Mouse (Mus musculus) lung, postnatal 4 days (tissue): ENCODE results near the gene Galnt12.

ENCODE experiments used
- DNase-seq, 2 experiments: peaks; one replicate each; pipeline ENCODE4 v3.0.0; 2021

Galnt12 gene

DNA sequence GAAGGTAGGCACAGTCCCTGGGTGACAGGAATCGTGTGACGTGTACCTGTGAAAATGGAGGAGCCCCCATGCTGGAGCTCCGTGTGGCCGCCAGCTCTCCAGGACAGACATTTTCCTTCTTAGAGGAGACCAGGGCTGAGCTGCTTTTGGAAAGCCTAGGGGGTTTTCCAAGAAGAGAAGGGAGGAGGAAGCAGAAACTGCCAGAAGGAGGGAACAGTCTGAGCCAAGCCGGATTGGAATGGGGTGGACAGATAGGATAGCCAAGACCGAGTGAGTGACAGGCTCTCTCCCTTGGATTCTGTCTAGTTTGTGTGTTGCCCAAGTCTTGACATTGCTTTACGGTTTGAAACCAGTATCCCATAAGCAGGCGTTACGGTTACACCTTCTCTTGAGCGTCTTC, 11.9 kb downstream of the Galnt12 start:
- no peak for DNase-seq

DNA sequence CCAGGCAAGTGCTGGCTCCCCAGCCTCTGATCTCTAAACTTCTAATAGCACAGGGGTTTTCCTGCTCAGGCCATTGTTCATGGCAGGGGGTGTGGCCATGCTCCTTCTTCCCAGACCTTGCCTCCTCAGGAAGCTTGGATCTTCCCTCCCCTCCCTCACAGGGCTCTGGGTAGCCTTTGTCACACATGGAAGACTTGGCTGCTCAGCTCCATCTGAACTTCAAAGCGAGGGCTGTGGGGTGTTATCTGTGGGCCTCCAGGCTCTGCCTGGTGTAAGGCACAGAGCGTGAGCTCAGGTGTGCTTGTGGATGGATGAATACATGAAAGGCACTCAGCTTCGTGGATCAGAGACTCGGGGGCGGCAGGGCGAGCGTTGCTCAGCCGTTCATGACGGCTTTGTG, 20.2 kb downstream of the Galnt12 start:
- no peak for DNase-seq

DNA sequence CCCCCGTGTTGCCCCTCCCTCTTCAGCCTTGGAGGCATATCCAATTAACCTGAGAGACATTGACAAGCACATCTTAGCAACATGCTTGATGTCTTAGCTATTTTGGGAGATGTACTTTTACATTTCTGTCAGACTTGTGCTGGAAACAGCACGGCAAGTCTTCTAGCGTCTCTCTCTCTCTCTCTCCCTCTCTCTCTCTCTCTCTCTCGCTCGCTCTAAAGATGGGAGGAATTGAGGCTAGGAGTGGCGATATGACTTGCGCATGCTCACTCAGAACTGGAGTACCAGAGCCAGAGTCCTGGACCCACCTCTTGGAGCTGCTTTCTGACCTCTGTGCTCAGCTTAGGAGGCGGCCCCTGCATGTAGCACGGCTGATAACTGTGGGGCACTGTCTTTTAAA, 20.9 kb downstream of the Galnt12 start:
- DNase-seq = no peak

DNA sequence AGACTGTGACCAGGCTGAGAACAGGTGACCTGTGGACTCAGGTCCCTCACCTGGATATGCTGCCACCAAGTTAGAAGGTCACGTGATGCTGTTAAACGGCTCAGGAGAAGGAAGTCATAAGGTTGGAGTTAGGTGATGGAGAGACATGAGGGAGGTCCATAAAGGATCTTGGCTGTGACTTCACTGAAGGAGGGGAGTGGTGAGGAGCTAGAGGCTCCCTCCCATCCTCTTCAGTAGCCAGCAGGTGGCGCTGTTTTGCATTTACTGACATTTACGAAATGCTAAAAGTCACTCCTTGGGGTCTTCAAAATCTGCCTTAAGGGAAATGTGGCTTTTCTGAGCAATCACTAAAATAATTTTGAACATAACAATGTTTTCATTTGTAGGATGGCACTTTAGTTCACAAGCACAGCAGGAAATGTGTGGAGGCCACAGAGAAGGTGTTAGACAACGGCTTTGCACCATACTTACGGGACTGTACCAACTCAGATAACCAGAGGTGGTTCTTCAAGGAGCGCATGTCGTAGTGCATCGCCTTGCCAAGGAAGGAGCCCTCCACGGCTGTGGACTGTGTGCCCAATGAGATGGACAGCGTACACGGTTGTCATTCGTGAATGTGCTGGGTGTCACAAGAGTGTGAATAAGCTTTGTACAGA, 30.5 kb downstream of the Galnt12 start:
- DNase-seq = peak in 1 of 2 experiments; percentile 62

DNA sequence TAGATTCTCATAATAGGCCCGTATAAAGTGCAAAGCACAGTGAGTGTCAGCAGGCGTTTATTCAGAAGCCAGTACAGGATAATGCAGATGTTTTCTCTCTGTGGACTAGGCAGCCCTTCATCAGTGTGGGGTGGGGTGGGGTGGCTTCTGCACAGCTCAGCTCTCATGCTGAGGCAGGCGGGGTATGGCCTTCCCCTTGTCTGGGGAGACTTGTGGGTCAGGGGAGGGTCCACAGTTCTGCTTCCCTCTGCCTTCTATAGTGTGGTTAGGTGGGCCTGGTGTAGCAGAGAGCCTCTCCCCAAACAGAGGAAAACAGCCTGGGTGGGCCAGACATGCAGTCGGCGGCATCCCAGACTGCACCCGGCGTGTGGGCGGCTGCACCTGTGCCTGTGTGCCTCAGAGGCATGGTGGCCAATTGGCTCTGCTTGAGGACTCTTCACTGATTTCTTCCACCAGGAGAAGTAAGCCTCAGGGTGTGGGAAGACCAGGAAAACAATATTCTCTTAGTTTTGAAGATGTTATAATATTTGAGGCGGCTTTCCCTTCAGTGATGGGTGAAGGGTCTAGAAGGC, 32.5 kb downstream of the Galnt12 start:
- no peak for DNase-seq

DNA sequence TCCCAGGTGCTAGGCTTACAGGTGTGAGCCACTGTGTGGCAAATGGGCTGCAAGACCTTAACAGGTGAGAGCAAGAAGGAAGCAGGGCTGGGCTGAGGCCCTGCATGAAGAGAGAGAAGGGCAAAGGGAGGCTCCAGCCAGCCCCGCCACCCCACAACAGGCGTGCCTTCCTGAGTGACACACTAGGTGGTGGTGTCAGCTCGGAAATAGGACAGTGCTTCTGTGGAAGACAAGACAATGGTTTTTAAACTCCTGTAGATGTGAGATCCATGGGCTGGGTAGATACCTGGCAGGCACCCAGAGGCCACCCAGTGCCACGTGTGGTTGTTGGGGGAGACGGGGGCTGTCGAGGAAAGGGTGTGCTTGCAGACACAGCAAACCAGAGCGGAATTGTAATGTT, 36.8 kb downstream of the Galnt12 start:
- DNase-seq = peak; percentile 45 to 57

DNA sequence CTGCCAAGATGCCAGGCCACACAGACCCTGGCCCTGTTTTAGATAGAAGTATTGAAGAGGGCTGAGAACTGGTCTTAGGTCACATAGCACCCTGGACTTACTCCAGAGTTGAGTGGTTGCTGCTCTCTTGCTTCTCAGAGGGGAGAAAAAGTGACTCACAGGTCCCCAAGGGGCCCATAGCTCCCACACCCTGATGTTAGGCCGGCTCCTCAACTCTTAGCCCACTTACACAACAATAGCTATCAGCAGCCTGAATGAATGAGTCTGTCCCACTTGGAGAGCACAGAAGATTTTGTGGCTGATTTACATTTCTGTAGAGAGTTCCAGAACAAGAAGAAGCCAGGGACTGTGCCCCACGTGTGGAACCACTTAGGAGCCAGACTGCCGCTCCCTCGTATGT, 37.9 kb downstream of the Galnt12 start:
- no peak for DNase-seq

DNA sequence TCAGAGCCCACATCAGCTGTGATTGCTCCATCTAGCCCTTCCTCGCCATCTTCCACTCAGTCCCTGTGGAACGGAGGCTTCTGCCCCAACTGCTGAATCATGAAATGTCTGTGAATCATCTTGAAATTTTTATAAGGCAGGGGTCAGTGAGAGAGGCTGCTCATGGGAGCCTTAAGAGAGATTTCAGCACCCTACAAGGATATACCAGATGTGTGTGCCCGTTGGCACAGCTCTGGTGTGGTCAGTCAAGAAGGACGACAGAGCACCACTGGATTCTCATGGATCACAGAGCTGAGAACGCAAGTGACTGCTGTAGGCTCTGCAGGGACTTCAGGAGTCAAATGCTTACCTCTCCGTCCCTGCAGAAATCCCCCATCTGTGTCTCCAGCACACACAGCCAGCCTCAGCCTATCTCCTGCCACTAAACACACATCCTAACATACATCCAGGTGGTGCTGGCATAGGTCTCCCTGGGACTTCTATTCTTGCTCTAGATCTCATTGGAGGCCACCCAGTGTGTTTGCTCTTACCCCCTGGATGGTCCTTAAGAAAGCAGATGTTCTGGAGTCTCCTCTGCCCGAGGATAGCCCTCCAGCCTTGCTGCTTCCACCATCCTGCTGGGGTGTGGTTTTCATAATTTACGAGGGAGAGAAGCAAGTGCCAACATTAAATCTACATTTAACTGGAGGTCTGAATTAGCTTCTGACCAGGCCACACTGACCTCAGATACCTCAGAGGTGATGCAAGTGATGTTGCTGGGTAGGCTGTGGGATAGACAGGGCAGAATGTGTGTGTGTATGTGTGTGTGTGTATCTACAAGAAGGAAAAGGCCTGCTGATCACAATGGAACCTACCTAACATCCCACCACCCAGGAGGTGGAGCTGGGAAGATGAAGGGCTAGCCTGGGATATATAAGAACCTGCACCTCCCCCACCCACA, 38.7 kb downstream of the Galnt12 start:
- DNase-seq = no peak

DNA sequence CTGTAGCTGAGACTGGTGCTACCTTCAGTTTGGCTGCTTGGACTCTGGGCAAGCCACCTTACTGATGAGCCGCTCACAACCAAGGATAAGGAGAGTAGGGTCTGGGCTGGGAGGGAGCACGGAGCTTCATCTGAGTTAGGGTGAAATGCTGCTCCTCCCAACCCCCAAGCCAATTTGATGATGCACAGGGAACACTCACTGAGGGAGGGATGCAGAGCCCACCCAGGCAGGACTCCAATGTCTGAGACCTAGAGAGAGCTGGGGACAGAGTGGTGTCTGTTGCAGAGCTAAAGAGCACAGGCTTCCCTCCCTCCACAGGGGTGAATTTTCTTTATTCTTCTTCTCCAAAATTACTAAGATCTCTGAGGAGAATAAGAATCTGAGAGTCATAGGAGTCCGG, 40.2 kb downstream of the Galnt12 start:
- DNase-seq = no peak

DNA sequence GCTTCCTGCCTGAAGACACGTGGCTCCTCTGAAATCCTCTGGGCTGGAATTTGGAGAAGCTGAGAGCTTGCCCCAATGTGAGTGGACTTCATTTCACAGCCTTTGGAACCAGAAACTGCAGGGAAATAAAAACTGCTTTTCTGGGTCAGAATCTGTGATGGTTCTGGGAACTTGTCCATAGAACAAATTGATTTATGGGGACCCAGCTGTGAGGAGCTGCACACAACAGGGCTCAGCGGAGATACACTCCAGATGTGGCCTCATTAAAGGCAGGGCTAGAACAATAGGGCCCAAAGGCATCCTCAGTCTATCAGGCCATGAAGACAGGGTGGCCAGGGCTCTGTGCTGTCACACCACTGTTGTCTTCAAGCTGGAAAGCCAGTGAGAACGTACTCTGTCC, 40.7 kb downstream of the Galnt12 start:
- no peak for DNase-seq

DNA sequence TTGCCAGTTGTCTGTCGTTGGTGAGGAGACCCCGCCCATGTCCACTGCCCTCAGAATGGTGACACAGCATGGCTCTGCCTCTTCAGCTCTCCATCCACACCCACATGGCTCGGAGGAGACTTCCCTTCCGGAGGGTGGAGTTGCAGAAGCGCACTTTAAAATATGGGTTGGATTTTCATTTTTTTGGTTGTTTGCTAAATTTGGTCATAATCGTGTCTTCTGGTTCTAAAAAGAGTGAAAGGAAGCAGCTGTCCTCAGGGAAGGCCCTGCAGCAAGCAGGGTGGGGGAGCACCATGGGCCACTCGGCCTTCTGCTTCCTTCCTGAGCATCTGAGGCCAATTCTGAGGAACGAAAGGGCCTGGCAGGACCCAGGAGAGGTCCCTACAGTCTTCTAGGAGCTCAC, 45.0 kb downstream of the Galnt12 start:
- DNase-seq = peak in 1 of 2 experiments; percentile 65

DNA sequence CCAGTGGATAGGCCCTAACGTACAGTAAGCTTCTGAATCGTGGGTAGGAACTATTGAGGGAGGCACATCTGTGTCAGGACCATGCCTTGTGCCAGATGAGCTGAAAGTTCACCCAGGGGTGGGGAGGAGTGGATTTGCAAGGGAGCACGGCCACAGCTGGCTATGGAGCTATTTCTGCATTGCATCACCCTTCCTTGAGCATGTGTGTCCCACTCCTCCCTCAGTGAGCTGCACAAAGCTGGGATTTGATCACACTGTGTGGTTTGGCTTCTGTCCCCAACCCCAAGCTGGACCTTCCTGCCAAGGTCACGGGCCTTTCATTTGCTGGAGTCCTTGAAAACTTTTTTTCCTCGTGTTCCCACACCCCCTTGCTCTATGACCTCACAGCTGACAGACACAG, 45.8 kb downstream of the Galnt12 start:
- peak; percentile 19 to 57 for DNase-seq

DNA sequence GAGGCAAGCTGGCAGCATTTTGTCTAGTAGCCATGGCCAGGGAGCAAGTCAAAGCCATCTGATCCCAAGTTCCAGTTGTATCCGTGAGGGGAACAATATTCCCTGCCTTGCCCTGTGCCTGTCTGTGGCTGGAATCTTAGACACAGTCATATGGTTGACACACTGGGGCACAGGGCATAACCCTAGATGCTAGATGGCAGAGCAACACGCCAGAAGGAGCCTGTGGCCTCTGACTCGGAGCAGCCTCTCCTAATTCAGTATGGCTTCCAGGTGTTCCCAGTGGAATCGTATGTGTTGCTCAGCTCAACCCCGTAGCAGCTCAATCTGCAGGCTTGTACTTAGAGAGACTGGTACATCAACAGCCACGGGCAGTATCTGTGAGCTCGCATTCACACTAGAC, 46.7 kb downstream of the Galnt12 start:
- peak in 1 of 2 experiments; percentile 10 for DNase-seq

DNA sequence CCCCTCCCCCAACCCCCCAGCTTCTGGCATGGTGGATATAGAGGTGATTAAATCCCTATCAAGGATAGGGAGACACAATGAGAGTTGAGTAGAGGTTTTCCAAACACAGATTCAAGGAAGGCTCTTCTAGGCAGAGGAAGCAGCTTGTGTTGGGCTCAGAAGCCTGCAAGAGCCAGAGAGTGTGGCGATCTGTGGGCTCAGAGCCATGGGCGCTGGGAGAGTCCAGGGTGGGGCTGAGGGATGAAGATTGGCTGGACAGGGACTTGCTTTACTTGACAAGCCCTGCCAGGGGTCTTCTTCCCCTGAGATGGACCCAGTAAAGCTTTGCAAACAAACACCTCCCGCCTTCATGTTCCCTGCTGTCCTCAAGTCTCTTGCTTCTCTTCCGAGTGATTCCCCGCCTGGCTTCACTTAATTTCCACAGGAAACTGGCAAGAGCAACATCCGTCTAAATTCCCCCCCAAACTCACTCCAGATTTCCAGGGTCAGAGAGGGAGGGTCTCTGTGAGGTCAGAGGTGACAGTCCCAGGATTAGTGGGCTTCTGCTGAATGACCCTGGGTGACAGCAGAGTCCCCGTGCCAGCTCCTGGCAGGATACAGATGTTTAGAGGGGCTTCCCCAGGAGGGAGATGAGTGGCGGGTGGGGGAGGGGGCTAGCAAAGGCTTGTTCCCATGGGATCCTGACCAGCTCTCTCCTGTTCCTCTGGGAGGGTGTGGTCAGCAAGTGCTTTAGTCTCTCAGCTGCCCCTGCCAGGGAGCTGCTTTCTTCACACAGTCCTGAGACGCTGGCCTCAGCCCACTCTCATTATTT, 47.5 kb downstream of the Galnt12 start:
- peak; percentile 52 to 69 for DNase-seq

DNA sequence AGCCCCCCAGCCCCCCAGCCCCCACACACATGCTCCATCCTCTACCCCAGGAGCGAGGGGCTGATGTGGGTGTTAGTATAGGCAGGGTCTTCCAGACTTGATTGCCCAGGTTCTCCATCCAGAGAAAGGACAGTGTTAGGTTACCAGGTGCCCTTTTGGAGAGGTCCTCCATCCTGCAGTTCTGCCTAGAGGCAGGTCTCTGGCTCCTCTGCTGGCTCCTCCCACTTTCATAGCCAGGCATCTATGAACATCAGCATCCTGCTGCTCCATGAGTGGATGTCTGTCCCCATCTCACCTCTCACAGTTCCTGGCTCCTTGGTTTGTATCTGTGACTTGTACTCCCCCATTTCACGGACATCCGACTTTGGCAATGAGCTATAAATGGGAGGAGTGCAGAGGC, 48.6 kb downstream of the Galnt12 start:
- peak in 1 of 2 experiments; percentile 15 for DNase-seq

DNA sequence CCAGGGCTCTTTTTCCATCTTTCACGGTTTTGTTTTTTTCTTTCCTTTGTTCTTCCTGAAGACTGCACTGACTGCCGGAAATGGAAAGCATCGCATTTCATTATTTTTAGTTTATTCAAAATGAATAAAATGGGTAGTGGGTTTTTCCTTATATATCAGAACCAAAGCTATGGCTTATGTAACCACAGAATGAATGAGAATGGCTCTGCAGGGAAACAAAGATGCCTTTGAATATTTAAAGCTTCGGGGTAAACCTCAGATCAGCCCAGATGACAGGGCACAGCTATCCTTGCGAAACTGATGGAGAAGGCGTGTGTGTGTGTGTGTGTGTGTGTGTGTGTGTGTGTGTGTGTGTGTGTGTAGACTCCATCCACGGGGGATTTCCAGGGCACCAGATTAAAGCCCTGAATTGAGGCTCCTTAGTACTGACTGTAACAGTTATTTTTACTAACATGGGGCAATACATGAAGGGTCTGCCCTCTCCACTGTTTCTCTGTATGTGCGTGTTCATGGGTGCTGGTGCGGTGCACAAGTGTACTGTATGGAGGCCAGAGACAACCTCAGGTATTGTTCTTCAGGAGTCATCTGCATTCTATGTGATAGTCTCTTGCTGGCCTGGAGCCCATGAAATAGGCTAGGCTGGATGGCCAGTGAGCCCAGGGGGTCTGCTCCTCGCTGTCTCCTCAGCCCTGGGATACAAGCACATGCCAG, 49.9 kb downstream of the Galnt12 start:
- peak in 1 of 2 experiments; percentile 10 for DNase-seq

DNA sequence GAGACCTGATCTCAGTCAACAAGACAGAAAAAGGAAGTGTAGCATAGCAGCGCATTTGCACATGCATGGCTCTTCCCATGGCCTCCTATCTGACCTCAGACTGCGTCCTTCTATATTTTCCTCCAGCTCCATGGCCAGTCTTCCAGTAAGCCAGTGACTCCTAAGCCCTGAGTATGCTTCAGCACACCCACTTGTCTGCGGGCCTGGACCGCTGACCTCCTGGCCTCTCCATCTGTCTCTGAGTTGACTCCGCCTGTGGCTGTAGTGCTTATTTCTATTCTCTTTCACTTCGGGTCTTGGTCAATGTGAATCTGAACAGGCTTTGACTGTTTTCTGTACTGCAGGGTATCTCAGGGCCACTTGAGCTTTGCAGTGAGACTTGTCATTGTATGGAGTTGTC, 52.1 kb downstream of the Galnt12 start:
- peak in 1 of 2 experiments; percentile 9 for DNase-seq

DNA sequence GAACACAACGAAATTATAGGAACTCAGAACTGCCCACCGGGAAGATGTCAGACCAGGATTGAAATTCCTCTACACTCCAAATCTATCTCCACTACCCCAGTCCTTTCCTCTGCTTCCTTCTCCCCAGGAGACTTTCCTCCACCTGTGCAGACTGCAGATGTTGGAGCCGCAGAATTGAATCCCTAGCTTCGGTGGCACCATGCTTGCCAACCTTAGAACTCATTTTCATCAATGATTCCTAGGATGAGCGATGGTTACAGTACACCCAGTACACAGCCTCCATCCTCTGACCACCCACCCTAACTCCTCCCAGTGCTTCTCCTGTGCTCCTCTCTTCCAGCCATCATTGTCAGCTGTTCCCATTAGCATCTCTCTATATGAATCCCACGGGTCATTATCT, 53.6 kb downstream of the Galnt12 start:
- no peak for DNase-seq

DNA sequence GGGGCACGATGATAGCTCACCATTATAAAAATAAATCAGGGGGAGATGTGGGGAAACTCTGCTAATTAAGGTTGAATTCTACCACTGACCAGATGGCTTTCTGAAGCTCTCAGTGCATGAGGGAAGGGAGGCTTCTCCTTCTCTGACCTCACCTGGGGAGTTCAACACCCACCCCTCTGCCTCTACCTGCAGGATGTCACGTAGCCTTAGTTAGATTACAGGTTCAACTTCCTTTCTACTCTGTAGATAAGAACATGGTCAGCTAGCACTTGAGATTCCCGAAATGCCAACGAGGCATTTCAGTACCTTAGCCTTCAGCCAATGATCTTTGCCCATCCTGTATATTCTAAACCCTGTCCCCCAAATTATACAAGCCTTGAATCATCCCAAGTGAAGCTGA, 54.9 kb downstream of the Galnt12 start:
- no peak for DNase-seq

DNA sequence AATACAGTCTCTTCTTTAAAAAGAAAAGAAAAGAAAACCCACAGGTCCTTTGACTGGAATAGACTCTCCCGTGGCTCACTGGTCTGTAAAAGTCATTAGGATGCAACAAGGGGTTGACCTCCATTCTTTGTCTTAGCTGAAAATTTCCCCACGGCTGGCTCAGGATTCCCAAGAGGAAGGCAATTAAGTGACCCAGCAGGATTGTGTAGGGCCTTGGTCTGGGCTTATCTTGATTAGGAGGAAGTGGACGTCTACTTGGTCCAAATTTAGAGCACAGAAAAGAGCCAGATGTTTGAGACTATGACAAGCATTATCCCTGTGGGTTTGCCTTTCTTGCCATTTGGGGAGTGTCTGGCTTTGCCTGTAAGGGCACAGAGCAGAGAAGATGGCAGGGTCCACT, 58.3 kb downstream of the Galnt12 start:
- no peak for DNase-seq

DNA sequence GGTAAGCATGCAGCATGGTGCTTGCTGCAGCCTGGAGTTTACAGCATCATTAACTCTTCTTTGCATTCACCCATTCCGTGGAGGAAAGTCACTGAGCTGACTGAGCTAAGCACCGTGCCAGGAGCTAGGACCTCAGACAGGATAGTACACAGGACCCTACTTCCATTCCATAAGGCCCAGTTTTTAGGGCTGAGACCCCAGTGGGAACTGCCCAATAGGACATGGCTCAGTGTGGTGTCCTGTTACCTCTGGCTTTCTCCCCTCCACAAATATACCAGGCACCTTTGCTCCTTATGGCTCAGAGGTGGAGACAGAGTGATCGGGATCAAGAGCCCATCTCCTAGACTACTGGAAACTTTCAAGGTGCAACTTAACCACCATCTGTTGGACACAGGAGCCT, 59.1 kb downstream of the Galnt12 start:
- DNase-seq = no peak

DNA sequence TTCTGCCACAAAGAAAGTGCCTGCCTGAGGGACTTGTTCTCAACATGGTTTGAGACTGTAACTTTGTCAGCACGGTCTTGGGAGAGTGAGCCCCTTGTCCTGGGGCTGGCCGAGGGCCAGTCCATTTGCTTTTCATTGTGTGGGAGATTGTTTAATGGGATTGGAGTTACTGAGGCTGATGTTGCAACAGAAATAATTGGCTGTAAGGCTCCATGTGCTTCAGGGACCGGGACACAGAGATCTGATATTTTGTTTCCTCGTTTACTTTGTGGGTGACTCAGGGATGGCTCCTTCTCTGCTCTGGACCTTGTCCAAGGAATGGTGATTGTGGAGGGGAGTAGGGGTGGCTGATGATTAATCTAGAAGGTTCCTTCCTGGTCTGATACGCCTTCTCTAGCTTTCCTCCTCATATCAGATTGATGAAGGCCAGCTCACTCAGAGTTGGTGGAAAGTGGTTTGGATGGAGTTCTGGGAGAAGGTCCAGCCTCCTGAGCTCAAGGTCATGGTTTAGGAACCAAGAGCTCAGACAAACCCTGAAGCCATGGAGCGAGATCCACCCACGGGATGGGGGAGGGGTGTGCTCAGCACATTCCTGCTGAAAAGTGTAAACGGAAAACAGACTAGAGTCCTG, 60.0 kb downstream of the Galnt12 start:
- DNase-seq = peak; percentile 19 to 52
